Mouse (Mus musculus) embryonic facial prominence, embryonic 12.5 days (tissue): ENCODE measurements around the gene Ralb. TPM values are rescaled to one million over a fixed set of nuclear protein-coding genes. Genes with fewer than 3 reads are reported as not detected.

Source experiments
- polyA plus RNA-seq: library from polyadenylated mRNA; unstranded; fragments of >200 nt; fragmentation: Nextera tagmentation; extraction: Ambion mirVana; gene quantifications from 2 replicates; pipeline ENCODE4 v1.2.1, GENCODE M21; 2016

Gene Ralb
- polyA plus RNA-seq, 1 experiment from 2014 or later: 131 TPM

Other genes starting within 250 kb of the Ralb start
- gene Inhbb, start 82.5 kb downstream of the Ralb start, polyA plus RNA-seq: 0.37 and 0.43 TPM in 2 replicates
- 26.0 and 27.2 TPM in 2 replicates for gene Tmem185b, start 21.4 kb upstream of the Ralb start, polyA plus RNA-seq
- gene Epb41l5, start 144.2 kb upstream of the Ralb start, polyA plus RNA-seq: 17.6 and 19.7 TPM in 2 replicates